Mouse (Mus musculus) heart, adult 2 months (tissue): ENCODE measurements at regions not wholly inside any gene's neighbourhood (a gene's known extent, or its start where the extent isn't known, plus 50 kb on each side); places are given as distances from the start of the nearest gene placed in this dataset.

Experiments used
- DNase-seq, 2 experiments: peaks; one replicate each; pipeline ENCODE4 v3.0.0; 2021
- H3K27ac ChIP-seq: fragments of 200-600 bp; 2 replicates; pipeline ENCODE4 v1.8.1; 2022
- H3K27me3 ChIP-seq: fragments of 200-500 bp; 2 replicates; pipeline ENCODE4 v1.6.1; 2012; ENCODE audit warnings: mild to moderate bottlenecking, low read length, inconsistent platforms, mixed read lengths; ENCODE audit not compliant: control insufficient read depth, insufficient read depth
- H3K36me3 ChIP-seq: fragments of 200-500 bp; 2 replicates; pipeline ENCODE4 v1.6.1; 2012; ENCODE audit warnings: low read length, inconsistent platforms; ENCODE audit not compliant: control insufficient read depth, insufficient read depth
- H3K4me1 ChIP-seq: fragments of 200-500 bp; 2 replicates; pipeline ENCODE4 v1.6.1; 2011; ENCODE audit warnings: low read length; ENCODE audit not compliant: control insufficient read depth, insufficient read depth
- H3K4me3 ChIP-seq: fragments of 200-600 bp; 2 replicates; pipeline ENCODE4 v1.8.1; 2022
- H3K79me2 ChIP-seq: fragments of 200-500 bp; replicated peaks from 2 replicates; pipeline ENCODE4 v1.6.1; 2012; ENCODE audit warnings: mild to moderate bottlenecking, inconsistent platforms, low read length, moderate library complexity, mixed read lengths; ENCODE audit not compliant: control insufficient read depth, insufficient read depth
- H3K9ac ChIP-seq: fragments of 200-500 bp; 2 replicates; pipeline ENCODE4 v1.6.1; 2012; ENCODE audit warnings: low read depth, mild to moderate bottlenecking, control low read depth, inconsistent platforms, low read length, mixed read lengths
- CTCF ChIP-seq: fragments of 200-600 bp; IDR thresholded peaks from 2 replicates; pipeline ENCODE4 v1.8.1; 2022; ENCODE audit warnings: antibody characterized with exemption, mild to moderate bottlenecking, moderate library complexity
- EP300 ChIP-seq: fragments of 200-500 bp; IDR thresholded peaks from 2 replicates; pipeline ENCODE4 v1.6.1; 2011; ENCODE audit warnings: low read depth, low read length, control low read depth; ENCODE audit not compliant: insufficient read depth
- POLR2A ChIP-seq: fragments of 200-500 bp; IDR thresholded peaks from 2 replicates; pipeline ENCODE4 v1.6.1; 2011; ENCODE audit warnings: mild to moderate bottlenecking, low read depth, low read length, control low read depth; ENCODE audit not compliant: insufficient read depth
- WGBS: fragments of 180-500 bp; shearing (Covaris S2); methylation state at CpG from one replicate; pipeline ENCODE4 v1.1.7; 2018; 5-methylcytosine and 5-hydroxymethylcytosine counted together
- intact Hi-C: fragments of 180-260 bp; cut with DNase I; formaldehyde crosslinking; loops from one replicate; pipeline ENCODE4 v1.15.1; 2025

GRCm38 (mm10) chr2:30715720-30716310 is 87.6 kb downstream of the 1700001O22Rik start:
- WGBS: 57% methylated on average over 4 of the region's 4 CpGs
- Histone ChIP-seq H3K27ac (peak overlapping the region; percentile 98), H3K4me1 (peaks cover 41% of the 10 kb centered on the region), H3K79me2 (no peaks in the 10 kb centered on the region), H3K36me3 (no peaks in the 10 kb centered on the region), H3K4me3 (no peak overlapping the region), H3K27me3 (no peaks in the 10 kb centered on the region), H3K9ac (no peak overlapping the region)
- TF ChIP-seq CTCF: no peak
- no peak for DNase-seq
- intact Hi-C loops: loop anchor here (2.0 to 10.0 kb wide), 3 partner anchors 39 to 275 kb away; partner anchors contain the start of gene Cstad

- no peaks in the 10 kb centered on the region for H3K79me2 ChIP-seq
- 17% methylated on average over 3 of the region's 3 CpGs for WGBS
- H3K4me3 ChIP-seq: no peak overlapping the region
- no peaks in the 10 kb centered on the region for H3K36me3 ChIP-seq
- H3K27ac ChIP-seq: peak overlapping the region; percentile 94
- H3K4me1 ChIP-seq: peaks cover 34% of the 10 kb centered on the region
- intact Hi-C loops: loop anchor here (2.0 to 10.0 kb wide), 4 partner anchors 39 to 119 kb away; partner anchors contain the start of gene Cstad
- DNase-seq: peak; percentile 70 to 79
- no peak overlapping the region for H3K9ac ChIP-seq
- H3K27me3 ChIP-seq: no peaks in the 10 kb centered on the region
- no peak for TF ChIP-seq CTCF
- no peak for TF ChIP-seq EP300
- no peak for TF ChIP-seq POLR2A
Observed at GRCm38 (mm10) chr2:30713535-30713934, 89.9 kb downstream of the 1700001O22Rik start.

DNA sequence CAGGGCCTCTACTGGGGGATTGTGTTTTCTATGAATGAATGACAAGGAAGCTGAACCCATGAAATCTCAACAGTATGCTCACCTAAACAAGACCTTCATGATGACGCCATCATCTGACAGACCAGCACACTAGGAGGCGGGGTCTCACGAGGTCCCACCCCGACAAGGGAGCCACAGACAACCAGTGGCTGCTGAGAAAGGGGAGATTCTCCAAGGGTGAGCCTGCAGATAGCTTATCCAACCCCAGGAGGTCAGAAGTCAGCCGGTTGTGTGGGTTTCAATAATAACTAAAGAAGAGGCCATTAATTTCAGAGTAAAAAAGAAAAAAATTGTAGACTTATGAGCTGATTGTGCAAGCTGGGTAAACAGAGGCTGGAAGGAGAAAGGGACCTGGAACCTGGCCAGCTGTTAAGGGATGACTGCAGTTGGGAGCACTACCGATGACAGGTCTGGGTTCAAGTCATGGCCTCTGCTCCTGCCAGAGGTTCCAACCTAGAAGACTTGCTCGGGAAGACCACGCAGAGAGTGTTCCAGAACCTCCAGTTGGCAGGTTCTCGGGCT is 90.5 kb downstream of the 1700001O22Rik start:
- peak in 1 of 2 experiments; percentile 42 for DNase-seq
- Histone ChIP-seq H3K4me1 (peaks cover 33% of the 10 kb centered on the region), H3K9ac (no peak overlapping the region), H3K4me3 (no peak overlapping the region), H3K27ac (peak overlapping the region; percentile 94), H3K36me3 (no peaks in the 10 kb centered on the region), H3K79me2 (no peaks in the 10 kb centered on the region), H3K27me3 (no peaks in the 10 kb centered on the region)
- TF ChIP-seq POLR2A (no peak), CTCF (no peak), EP300 (no peak)
- WGBS: 68% methylated on average over 9 of the region's 9 CpGs
- intact Hi-C loops: loop anchor here (2.0 to 10.0 kb wide), 4 partner anchors 39 to 118 kb away; partner anchors contain the start of gene Cstad

GRCm38 (mm10) chr2:30711853-30712498 is 91.5 kb downstream of the 1700001O22Rik start:
- Histone ChIP-seq H3K27me3 (no peaks in the 10 kb centered on the region), H3K36me3 (no peaks in the 10 kb centered on the region), H3K27ac (peak overlapping the region; percentile 94), H3K4me1 (peaks cover 28% of the 10 kb centered on the region), H3K4me3 (peak overlapping the region; percentile 77), H3K9ac (peak overlapping the region; percentile 74), H3K79me2 (no peaks in the 10 kb centered on the region)
- under 1% methylated on average over 63 of the region's 63 CpGs for WGBS
- DNase-seq: peak; percentile 94 to 97
- TF ChIP-seq POLR2A: peak; percentile 24; the same call in 1 of the 2 replicates
- no peak for TF ChIP-seq EP300
- no peak for TF ChIP-seq CTCF
- intact Hi-C loops: loop anchor here (2.0 to 10.0 kb wide), 4 partner anchors 40 to 117 kb away; partner anchors contain the start of gene Cstad

DNA sequence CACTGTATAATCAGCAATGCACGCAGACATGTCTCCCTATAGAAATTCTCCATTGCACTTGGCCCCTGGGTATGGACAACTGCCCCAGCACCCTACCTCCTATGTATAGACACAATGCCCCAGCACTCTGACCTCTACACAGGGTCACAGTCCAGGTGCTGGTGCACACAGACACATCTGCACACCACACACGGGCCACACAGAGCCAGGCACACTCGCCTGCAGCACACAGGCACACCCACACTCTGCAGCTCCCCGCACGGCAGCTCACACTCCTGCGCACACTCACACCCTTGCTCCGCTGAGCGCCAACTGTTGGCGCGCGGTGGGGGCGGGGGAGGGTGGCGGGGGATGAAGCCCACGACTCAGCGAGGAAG is 92.0 kb downstream of the 1700001O22Rik start:
- Histone ChIP-seq H3K4me1 (peaks cover 25% of the 10 kb centered on the region), H3K27ac (peak overlapping the region; percentile 94), H3K9ac (peak overlapping the region; percentile 74), H3K4me3 (peak overlapping the region; percentile 77), H3K79me2 (no peaks in the 10 kb centered on the region), H3K27me3 (no peaks in the 10 kb centered on the region), H3K36me3 (no peaks in the 10 kb centered on the region)
- TF ChIP-seq CTCF (no peak), EP300 (no peak), POLR2A (no peak)
- 8% methylated on average over 15 of the region's 15 CpGs for WGBS
- intact Hi-C loops: loop anchor here (5.0 to 10.0 kb wide), 3 partner anchors 41 to 117 kb away; partner anchors contain the start of gene Cstad
- no peak for DNase-seq

- Histone ChIP-seq H3K4me3 (no peak overlapping the region), H3K27ac (peak overlapping the region; percentile 94; the same call in 1 of the 2 replicates), H3K9ac (no peak overlapping the region), H3K36me3 (no peaks in the 10 kb centered on the region), H3K27me3 (no peaks in the 10 kb centered on the region), H3K4me1 (peaks cover 24% of the 10 kb centered on the region), H3K79me2 (no peaks in the 10 kb centered on the region)
- WGBS: 98% methylated on average over 7 of the region's 7 CpGs
- intact Hi-C loops: loop anchor here (5.0 to 10.0 kb wide), 3 partner anchors 41 to 116 kb away; partner anchors contain the start of gene Cstad
- DNase-seq: peak in 1 of 2 experiments; percentile 4
- no peak for TF ChIP-seq EP300
- TF ChIP-seq CTCF: no peak
- TF ChIP-seq POLR2A: no peak
Observed at GRCm38 (mm10) chr2:30710895-30711294, 92.6 kb downstream of the 1700001O22Rik start.
